Mouse (Mus musculus) retina, adult 2 months (tissue): ENCODE data around the gene Col26a1.
A peak's percentile ranks its signal among the peaks of the same experiment; 100 is the strongest.
"Not testable (repeated sequence)": the region's sequence is repeated elsewhere in the genome, so short reads cannot be mapped to it uniquely, and the experiment has no call there.

Source experiments
- DNase-seq: peaks from one replicate; pipeline ENCODE4 v3.0.0-alpha.2; 2012; ENCODE audit warnings: low read depth, low spot score

The Col26a1 gene

DNA sequence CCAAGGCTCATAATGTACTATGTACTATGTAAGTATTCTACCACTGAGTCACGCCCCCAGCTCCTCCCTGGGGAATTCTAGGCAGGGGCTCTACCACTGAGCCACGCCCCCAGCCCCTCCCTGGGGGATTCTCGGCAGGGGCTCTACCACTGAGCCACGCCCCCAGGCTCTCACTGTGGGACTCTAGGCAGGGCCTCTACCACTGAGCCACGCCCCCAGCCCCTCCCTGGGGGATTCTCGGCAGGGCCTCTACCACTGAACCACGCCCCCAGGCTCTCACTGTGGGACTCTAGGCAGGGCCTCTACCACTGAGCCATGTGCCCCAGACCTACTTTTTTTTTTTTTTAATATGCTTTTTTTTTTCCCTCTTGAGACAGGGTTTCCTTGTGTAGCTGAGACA, 129.8 kb downstream of the Col26a1 start:
- DNase-seq: not testable (repeated sequence)

DNA sequence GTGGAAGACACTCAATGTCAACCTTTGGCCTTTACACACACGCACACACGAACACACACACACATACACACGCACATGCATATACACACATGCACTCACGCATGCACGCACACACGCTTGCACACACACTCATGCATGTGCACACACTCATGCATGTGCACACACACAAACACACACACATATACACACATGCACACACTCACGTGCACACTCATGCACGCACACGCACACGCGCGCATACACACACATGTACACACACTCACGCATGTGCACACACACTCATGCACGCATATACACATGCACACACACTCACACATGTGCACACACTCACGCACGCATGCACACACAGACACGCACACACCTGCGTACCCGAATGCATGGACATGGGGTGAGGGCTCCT, 130.9 kb downstream of the Col26a1 start:
- DNase-seq: no peak

DNA sequence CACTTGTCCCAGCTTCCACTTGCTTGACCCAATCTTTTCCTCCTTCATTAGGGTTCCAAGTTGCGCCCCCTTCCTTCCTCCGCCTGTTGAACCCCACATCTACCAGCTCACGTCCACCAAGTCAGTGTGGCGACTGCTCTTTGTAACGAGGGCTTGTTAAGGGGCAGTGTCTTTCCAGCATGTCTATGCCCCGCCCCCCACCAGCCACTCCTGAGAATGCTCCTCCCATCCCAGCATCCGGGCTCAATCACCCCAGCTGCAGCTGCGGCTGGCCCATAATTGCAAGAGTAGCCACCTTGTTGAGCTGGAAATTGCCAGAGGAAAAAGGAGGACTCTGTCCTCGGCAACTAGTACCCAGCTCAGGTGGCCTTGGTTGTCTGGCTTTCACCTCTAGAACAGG, 136.4 kb downstream of the Col26a1 start:
- no peak for DNase-seq

DNA sequence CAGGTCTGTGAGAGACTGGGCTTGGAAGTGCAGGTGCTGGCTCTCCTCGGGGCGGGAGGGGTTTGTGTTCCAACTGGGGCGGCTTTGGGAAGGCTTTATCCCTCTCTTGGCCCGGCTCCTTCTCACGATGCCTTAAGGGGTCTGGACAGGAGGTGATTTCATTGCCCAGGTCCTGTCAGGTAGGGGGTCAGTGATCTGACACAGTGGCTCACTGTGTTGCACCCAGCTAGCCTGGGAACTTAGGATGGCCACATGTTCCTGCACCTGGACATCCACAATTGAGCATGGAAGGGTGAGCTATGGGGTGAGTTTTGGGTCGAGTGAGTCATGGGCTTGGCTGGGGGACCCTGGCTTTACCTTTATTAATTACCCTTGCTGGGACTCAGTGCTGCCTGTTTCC, 144.1 kb downstream of the Col26a1 start:
- no peak for DNase-seq

DNA sequence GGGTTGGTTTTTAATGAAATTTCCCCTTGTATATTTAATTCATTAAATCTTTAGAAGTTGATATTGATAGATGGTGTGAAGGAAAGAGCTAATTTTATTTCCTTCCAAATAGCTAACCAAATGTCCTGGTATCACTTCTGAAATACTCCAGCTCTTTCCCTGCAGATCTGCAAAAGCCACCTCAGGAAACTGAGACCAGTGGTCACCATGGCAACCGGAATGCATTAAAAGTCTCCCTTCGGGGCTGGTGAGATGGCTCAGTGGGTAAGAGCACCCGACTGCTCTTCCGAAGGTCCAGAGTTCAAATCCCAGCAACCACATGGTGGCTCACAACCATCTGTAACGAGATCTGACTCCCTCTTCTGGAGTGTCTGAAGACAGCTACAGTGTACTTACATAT, 156.7 kb downstream of the Col26a1 start:
- DNase-seq: not testable (repeated sequence)

DNA sequence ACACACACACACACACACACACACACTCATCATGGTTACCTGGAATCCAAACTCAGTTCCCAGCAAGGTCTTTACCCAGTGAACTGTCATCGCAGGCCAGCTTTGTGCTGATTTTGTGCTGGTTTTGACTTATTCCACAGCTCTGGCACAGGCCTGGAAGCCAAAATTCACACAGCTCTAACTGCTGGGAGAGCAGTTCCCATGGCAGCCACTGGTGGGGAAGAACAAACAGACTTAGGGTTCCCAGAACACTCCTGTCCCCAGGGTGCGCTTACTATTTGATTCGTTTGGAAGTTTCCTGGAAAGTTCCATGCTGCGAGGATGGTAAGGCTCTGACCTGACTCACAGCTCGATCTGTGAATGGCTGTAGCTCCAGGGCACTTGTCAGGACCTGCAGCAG, 161.4 kb downstream of the Col26a1 start:
- DNase-seq: no peak

DNA sequence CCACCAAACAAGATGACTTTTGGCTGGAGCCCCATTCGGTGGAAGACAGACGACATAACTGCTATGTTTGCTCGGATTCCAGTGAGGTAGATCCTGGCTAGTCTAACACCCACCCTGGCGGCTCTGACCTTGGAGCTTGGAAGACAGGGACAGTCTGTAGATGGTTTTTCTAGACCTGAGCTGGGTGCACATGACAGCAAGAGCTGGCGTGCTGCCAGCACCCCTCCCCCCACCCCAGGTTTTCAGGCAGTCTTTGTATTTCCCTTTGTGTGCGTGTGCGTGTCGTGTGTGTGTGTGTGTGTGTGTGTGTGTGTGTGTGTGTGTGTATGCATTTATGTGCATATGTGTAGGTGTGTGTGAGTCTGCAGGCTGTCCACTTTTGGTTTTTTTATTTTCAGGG, 164.4 kb downstream of the Col26a1 start:
- DNase-seq: no peak

DNA sequence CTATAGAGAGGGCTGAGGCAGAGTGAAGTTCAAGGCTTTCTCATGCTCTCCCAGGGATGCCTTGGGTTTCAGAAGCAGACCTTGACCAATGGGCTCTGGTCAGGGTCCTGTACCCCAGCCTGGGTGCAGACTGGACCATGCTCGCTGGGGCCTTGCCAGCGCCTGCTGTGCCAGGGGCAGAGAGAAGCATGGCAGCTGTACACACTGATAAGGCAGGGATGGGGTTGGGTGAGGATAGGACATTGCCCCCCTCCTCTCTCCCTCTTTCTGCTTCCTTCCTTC, 165.5 kb downstream of the Col26a1 start:
- DNase-seq: no peak

DNA sequence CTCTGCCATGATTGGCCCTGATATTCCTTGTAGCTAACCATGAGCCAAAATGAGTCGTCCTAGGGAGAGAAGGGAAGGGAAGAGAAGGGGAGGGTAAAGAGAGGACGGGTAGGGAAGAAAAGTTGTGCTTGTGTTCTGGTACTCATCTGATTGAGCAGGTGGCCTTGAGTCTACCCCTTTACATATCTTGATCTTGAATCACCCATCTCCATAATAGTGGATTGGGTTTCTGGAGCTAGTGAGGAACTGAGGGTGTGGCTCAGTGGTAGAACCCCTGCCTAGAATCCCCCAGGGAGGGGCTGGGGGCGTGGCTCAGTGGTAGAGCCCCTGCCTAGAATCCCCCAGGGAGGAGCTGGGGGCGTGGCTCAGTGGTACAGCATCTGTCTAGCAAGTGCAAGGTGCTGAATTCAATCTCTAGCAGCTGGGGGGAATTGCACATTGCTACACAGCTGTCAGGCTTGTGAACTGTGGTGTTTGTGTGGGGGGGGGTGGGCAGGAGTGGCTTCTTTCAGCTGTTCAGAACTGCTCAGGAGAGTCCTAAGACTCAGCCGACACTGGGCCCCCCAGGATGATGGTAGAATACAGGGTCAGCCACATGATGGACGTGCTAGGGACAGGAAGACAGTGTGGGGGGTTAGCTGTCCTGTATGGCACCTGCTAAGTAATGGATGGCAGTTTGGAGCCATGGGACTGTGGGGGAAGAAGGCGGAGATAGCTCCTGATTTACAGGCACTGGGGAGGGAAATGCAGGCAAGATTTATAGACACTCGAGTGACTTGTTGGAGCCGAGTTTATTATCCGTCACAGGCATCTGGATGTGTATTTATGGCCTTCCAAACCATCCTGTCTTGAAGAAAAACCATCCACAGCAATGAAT, 166.1 kb downstream of the Col26a1 start:
- no peak for DNase-seq

DNA sequence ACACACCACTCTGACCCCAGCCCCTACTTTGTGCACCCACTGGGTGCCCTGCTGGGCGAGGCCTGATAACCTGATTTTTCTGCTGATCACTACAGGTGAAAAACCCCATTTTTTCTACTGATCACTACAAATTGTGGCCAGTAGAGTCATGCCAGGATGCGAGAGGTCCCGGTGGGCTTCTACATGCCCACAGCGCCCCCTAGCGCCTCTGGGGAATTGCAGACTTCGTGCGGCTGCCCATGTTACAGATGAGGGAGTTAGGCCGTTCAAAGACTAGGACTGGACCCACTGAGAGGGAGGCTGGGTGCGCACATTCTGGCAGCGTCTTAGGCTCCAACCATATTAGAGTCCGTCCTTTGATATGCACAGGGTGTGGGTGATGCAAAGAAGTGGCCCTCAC, 168.1 kb downstream of the Col26a1 start:
- DNase-seq: no peak

DNA sequence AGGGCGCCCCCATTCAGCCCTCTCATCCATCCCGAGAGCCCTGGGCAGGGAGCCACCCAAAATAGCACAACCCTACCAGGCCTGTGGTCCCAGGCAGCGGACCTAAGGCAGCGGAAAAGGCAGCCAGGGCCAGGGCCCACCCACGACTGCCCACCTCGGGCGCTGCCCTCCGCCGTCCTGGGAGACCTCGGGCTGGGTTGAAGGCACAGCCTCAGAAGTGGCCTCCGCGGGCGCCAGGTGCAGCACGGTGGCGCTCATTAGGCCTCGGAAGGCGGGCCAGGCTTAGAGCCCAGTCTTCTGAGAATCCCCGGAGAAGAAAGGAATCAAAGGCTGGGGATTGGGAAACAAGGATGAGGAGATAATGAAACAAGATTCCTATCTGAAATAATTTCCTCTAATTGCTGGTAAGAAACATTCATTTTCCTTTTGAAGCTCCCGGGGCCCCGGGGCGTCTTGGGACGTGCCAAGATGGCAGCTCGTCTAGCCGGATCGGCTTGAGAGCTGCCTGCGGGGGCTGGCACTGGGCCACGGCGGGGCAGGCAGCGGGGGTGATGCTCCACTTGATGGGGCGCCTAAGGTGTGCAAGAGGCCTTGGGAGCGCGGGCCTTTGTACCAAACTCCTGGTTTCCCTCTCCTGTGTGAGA, 168.7 kb downstream of the Col26a1 start:
- DNase-seq: no peak

DNA sequence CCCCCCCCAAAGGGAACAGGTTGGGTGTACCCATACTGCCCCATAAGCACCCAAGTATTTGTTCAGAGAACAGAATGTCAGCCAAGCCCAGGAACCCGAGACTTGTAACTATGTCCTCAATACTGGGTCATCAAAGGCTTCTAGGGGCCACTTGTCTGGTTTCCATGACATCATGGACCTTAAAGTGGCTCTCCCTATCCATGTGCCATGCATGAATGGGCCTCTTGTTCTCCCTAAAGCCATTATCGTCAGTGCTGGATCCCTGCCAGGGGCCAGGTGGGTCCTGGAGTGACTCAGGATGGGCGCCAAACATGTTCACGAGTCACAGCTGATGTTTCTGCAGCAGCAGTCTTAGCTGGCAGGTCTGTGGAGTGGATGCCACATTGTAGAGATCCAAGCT, 172.3 kb downstream of the Col26a1 start:
- DNase-seq: no peak

DNA sequence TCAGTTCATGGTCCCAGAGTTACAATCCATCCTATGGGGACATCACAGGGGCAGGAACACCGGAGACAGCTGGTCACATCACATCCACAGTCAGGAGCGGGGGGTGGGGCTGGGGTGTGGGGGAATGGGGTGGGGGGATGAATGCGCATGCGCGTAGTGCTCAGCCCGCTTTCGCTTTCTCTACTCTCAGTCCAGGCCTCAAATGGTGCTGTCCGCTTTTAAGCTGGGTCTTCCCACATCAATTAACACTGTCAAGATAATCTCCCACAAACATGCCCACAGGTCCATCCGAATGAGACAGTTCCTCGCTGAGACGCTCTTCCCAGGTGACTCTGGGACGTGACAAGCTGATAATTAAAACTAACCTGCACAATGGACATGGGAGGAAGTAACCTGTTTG, 174.9 kb downstream of the Col26a1 start:
- no peak for DNase-seq

DNA sequence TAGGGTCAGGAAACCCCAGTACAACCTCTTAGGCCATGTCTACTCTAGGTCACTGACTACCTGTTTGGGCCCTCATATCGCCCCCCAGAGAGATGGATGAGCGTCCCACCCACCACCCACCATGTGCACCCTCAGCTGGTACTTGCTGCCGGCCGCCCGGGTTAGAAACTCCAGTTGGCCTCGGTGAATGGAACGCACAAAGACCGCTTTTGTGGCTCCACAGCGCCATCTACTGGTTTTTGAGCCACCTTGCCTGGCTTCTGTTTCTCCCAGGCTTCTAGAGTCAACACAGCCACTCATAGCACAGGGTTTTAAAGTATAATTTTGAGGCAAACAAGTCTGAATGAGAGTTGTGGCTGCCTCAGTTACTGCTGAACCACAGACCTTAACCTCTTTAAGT, 176.2 kb downstream of the Col26a1 start:
- DNase-seq: peak; percentile 53

DNA sequence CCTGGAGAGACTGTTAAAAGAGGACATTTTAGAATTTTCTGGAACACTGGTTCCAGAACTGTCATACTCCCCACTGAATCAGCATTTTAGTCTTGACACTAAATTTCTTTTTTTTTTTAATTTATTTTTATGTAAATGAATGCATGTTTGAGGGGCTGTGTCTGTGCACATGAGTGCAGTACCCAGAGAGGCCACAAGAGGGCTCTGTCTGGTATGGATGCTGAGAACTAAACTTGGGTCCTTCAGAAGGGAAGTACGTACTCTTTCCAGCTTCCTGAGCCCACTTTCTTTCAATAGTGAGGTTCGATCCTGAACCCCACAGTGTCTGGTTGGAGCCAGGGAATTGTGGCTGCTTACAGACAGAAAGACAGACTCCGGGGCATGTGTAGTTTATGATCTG, 177.5 kb downstream of the Col26a1 start:
- no peak for DNase-seq

DNA sequence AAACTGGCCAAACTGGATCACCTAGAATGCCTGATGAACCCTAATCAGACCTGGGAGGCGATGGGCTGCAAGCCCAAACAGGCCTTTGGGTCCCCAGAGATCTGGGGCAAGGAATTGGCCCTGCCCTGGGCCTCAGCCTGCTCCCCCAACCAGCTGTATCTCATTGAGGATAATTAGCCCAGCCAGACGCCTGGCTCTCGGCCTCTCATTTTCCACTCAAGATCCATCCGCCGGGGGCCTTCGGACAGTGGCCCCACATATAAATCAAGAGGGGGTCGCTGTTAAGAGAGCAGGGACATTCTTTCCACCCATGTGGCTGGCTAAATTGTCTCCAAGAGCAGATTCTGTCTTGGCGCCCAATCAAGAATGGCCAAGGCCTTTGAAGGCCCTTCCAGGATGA, 178.9 kb downstream of the Col26a1 start:
- DNase-seq: no peak

DNA sequence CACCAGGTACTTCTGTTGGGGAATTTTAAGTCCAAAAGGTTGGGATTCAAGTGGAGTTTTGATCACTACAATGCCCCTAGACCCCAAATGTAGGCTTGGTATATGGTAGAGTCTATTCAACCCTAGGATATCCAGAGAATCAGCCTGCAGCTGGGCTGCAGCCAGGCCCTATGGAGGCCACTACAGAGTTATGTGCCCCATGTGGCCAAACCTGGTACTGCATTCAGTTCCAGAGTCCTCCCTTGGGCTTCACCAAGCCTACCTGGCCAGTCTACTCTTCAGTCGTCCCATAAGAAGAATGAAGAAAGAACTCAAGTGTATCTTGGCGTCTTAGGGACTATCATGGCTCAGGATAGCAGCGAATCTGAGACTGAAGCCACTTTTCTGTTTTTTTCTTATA, 179.3 kb downstream of the Col26a1 start:
- peak; percentile 50 for DNase-seq

DNA sequence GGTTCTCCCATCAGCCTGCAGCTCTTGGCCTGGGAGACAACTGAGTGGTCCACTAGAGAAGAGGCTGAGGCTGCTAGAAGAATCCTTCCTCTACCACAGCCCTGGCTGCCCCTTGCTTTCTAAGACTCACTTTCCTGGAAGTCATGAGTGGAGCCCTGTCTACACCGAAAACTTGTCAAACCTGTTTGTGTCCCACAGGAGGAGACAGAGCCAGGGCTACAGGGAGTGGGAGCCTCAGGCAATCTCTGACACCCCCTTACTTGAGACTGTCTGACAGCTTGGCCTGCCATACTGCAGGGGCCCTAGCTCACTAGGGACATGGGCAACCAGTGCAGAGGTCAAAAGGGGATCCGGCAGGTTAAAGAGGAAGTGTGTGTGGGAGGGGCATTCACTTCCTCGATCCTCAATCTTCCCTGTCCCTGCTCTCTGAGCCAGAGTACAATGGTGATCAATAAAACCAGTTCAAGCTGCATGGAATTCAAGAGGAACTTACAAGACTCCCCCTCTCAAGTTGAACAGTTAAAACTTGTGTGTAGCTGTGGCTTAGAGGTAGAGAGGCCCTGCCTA, 180.8 kb downstream of the Col26a1 start:
- no peak for DNase-seq

DNA sequence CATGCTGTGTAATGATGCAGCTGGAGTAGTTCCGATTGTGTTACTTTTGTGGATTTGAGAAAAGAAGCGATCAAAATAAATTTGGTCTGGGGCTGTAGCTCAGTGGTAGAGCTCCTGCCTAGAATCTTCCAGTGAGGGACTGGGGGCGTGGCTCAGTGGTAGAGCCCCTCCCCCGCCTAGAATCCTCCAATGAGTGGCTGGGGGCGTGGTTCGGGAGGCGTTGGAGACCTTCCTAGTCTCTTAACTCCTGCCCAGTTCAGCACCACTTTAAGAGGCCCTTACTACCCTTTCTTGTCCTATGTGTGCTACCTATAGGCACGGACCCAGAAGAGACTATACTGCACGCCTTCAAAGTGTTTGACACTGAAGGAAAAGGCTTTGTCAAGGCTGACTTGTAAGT, 185.4 kb downstream of the Col26a1 start:
- DNase-seq: no peak

DNA sequence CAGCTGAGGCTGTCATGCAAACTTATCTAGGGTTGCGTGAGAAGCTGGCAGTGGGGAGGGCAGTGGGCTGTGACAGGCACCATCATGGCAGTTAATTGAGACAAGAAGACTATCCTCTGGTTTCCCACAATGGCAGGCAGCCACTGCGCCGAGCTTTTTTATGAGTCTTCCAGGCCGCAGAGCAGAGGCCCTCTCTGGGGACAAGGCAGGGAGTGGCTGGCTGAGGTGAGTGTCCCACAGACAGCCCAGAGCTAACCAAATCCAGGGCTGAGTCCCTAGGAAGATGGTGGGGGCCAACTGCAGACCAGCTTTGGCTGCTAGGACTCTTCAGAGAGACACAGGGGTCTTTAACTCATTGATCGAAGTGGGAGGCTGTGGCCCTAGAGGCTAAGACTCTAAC, 186.5 kb downstream of the Col26a1 start:
- no peak for DNase-seq

DNA sequence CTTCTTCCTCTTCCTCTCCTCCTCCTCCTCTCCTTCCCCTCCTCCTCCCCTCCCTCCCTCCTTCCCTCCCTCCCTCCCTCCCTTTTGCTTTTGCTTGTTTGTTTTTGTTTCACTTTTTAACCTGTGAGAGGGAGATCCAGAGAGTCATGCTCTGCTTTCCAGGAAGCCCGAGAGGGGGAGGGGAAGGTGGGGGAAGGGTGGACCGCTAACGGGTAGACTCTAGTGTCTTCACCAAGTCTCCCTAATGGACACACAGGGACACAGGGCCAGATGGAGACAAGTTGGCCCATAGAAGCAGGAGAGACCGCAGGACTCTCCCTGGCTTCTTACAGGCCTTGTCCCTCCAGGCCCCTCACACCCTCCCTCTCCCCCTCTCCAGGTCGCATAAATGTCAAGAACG, 188.0 kb downstream of the Col26a1 start:
- DNase-seq: no peak

DNA sequence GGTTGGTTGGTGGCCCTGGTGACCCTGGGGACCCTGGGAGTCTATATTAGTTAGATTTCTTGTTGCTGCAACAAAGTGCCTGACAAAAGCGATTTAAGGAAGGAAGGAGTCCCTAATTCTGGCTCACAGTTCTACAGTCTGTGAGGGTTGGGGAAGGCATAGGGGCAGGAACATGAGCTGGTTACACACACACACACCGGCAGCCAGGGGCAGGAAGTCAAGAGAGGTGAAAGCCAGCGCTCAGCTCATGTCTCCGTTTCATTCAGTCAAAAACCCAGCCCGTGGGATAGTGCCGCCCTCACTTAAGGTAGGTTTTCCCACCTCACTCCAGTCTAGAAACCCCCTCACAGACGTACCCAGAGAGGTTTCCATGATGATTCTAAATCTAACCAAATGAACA, 189.6 kb downstream of the Col26a1 start:
- no peak for DNase-seq

DNA sequence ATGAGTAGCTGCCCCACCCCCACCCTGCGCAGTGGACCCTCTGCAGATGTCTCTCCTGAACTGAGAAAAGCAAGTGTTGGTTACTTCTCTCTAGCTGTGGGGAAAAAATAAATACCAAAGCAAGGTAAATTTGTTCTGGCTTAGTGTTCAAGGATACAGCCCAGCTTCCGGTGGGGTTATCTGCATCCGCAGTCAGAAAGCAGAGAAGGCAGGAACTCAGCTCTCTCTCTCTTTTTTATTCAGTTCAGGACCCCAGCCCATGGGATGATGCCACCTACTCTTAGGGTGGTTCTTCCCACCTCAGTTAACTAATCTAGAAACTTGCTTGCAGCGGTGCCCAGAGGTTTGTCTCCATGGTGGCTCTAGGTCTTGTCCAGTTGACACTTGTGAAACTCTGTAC, 190.2 kb downstream of the Col26a1 start, which contains the start of gene Myl10:
TSS of gene Myl10 (plus strand) at position 363 of the 400 bp plus-strand sequence.
- DNase-seq: no peak
